Mouse (Mus musculus) bone marrow, adult 2 months (tissue): ENCODE measurements around the gene Timp3.

Experiments used
- CTCF ChIP-seq: fragments of 200-500 bp; IDR thresholded peaks from 2 replicates; pipeline ENCODE4 v1.5.1; 2011; ENCODE audit warnings: low read length, control low read depth; ENCODE audit not compliant: control insufficient read depth, insufficient read depth
- POLR2A ChIP-seq: fragments of 200-500 bp; IDR thresholded peaks from 2 replicates; pipeline ENCODE4 v1.6.1; 2011; ENCODE audit warnings: low read depth, mild to moderate bottlenecking, control low read depth, low read length, borderline replicate concordance; ENCODE audit not compliant: control insufficient read depth

DNA sequence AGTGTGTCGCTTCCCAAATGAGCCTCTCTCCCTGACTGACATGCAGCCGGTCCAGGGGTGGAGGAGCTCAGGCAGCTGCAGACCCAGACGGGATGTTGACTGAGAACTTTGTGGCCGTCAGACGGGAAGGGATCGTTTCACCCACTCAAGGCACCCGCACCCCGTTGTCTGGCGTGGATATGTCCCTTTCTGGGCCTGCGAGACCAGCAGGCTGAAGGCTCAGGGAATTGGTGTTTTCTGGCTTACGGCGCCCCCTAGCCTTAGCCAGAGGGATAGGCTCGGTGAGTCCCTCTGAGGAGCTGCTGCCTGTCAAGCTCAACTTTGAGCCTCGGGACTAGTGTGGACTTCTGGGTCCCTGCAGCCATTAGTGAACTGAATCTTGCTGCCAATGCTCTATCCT is 4.1 kb upstream of the Timp3 start:
- TF ChIP-seq POLR2A (0 out of 2 replicates have a peak, but pooled peaks have one; percentile 27), CTCF (peak; percentile 84)
